Comparison of ENCODE assay signal across 8 mouse cellular contexts in genomic region chr5:43837372-43837771, GRCm38 (mm10). TPM values are rescaled to one million over a fixed set of nuclear protein-coding genes. Genes with fewer than 3 reads are reported as not detected.
DNase-seq lines count a peak whose midpoint lies in the region; ATAC-seq lines count a peak whose summit lies in the region.

No protein-coding gene starts in this region.

- peak; percentile 60 for DNase-seq in heart, postnatal 4 days
- no peak for DNase-seq in heart, adult 8-10 months (ENCODE audit: low spot score)
- peak; percentile 68 for DNase-seq in A20 (ENCODE audit: low read depth, low spot score)
- peak; percentile 27 for DNase-seq in T-cell, adult 2 months (ENCODE audit: low spot score)
- DNase-seq in cerebellum, postnatal 14 days: peak; percentile 58 to 73
- peak; percentile 41 to 51 for DNase-seq in layer of hippocampus, postnatal 10 days (ENCODE audit: low spot score in 2 of 2)
- DNase-seq in natural killer cell, adult 2 months (ENCODE audit: low spot score in 2 of 2): peak; percentile 42 to 63

- ATAC-seq in erythroid progenitor cell, adult 5-6 weeks (replicated peaks; ENCODE audit: low FRiP score, poor library complexity, severe bottlenecking): no peak

RNA-seq across cellular contexts. Expression of gene Fbxl5, which starts 15.9 kb away (rescaled TPM):
- total RNA-seq in heart, postnatal 4 days (2021): 10 to 100 TPM; 35.7 to 37.8 TPM
- 10 to 100 TPM; 36.4 to 43.2 (median 38.0) TPM for total RNA-seq in heart, adult 8-10 months (2022)
- total RNA-seq in layer of hippocampus, postnatal 10 days (2021): 10 to 100 TPM; 77.7 to 88.1 TPM
- 18.7 and 21.8 TPM in 2 replicates for total RNA-seq in erythroid progenitor cell, adult 5-6 weeks (2015; ENCODE audit: low replicate concordance)
- 14.6 and 24.0 TPM in 2 replicates for total RNA-seq in erythroid progenitor cell, adult 5-6 weeks (2017; ENCODE audit: low replicate concordance)

RNA-seq across cellular contexts. Expression of gene Bst1, which starts 18.7 kb away (rescaled TPM):
- total RNA-seq in heart, postnatal 4 days (2021): 1 to 10 TPM in 1 of 2 experiments, under 1 TPM in 1; 0.71 to 2.1 TPM
- total RNA-seq in heart, adult 8-10 months (2022): 1 to 10 TPM; 1.7 to 3.6 (median 2.3) TPM
- under 1 TPM in 1 of 2 experiments, not detected in 1; 0.16 TPM for total RNA-seq in layer of hippocampus, postnatal 10 days (2021)
- total RNA-seq in erythroid progenitor cell, adult 5-6 weeks (2015; ENCODE audit: low replicate concordance): 0.72 and 13.8 TPM in 2 replicates
- 6.5 and 9.2 TPM in 2 replicates for total RNA-seq in erythroid progenitor cell, adult 5-6 weeks (2017; ENCODE audit: low replicate concordance)

RNA-seq across cellular contexts. Expression of gene Cd38, which starts 31.0 kb away (rescaled TPM):
- total RNA-seq in heart, postnatal 4 days (2021): 1 to 10 TPM; 9.3 to 9.6 TPM
- total RNA-seq in heart, adult 8-10 months (2022): 1 to 10 TPM; 5.8 to 9.5 (median 6.5) TPM
- 10 to 100 TPM; 10.5 to 11.3 TPM for total RNA-seq in layer of hippocampus, postnatal 10 days (2021)
- 14.4 and 18.0 TPM in 2 replicates for total RNA-seq in erythroid progenitor cell, adult 5-6 weeks (2015; ENCODE audit: low replicate concordance)
- total RNA-seq in erythroid progenitor cell, adult 5-6 weeks (2017; ENCODE audit: low replicate concordance): 5.8 and 7.6 TPM in 2 replicates
